Mouse (Mus musculus): ENCODE measurements around the gene Tubb2b. TPM values are rescaled to one million over a fixed set of nuclear protein-coding genes. Genes with fewer than 3 reads are reported as not detected.

The Tubb2b gene
- polyA plus RNA-seq, 1 experiment from 2014 or later: 36.6 TPM

DNA sequence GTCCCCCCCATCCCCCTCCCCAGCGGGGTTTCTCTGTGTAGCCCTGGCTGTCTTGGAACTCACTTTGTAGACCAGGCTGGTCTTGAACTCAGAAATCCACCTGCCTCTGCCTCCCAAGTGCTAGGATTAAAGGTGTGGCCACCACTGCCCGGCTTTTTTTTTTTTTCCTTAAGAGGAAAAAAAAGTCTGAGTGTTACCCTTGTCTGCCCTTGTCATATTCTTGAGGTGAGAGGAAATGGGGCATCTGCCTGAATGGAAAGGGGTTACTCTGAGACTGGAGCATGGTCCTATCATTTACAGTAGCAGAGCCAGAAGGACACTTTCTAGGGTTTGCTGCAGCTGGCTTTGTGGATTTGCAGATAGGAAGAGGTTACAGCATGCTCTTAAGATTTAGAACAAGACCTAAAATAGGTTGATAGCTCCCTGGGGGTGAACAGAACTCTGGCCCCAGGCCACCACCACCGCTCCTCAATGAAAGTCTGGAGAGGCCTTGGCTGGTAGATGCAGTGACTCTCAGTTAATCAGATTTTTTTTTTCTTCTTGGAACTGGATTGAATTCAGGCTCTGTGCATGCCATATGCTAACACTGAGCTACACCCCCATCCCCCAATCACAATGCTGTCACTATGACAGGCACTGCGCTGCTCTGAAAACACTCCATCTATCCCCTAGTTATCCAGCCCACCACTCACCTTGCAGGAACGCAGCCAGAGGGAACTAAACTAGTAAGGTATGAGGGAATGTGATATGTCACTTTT, 23.2 kb upstream of the Tubb2b start:
- ATAC-seq (replicated peaks; ENCODE audit: low FRiP score): no peak
- Histone ChIP-seq H3K27ac (no peak overlapping the region), H3K4me2 (no peak overlapping the region), H3K27me3 (no peaks in the 10 kb centered on the region), H3K9ac (no peak overlapping the region), H3K9me3 (replicated peaks) (no peaks in the 10 kb centered on the region), H3K36me3 (no peaks in the 10 kb centered on the region), H3K4me1 (peaks cover 38% of the 10 kb centered on the region), H3K4me3 (replicated peaks) (no peak overlapping the region)
- 76% methylated on average over 5 of the region's 5 CpGs for WGBS

GRCm38 (mm10) chr13:34152695-34153094, 22.4 kb upstream of the Tubb2b start:
- H3K27ac ChIP-seq: no peak overlapping the region
- H3K9ac ChIP-seq: no peak overlapping the region
- H3K9me3 ChIP-seq (replicated peaks): no peaks in the 10 kb centered on the region
- peaks cover 45% of the 10 kb centered on the region for H3K4me1 ChIP-seq
- H3K36me3 ChIP-seq: no peaks in the 10 kb centered on the region
- no peak overlapping the region for H3K4me3 ChIP-seq (replicated peaks)
- ATAC-seq (replicated peaks; ENCODE audit: low FRiP score): no peak
- H3K27me3 ChIP-seq: no peaks in the 10 kb centered on the region
- WGBS: 74% methylated on average over 7 of the region's 7 CpGs
- H3K4me2 ChIP-seq: no peak overlapping the region

- H3K4me2 ChIP-seq: no peak overlapping the region
- peaks cover 45% of the 10 kb centered on the region for H3K4me1 ChIP-seq
- H3K9ac ChIP-seq: no peak overlapping the region
- no peaks in the 10 kb centered on the region for H3K36me3 ChIP-seq
- no peak overlapping the region for H3K27ac ChIP-seq
- WGBS: 86% methylated on average over 1 of the region's 1 CpGs
- no peak for ATAC-seq (replicated peaks; ENCODE audit: low FRiP score)
- H3K27me3 ChIP-seq: no peaks in the 10 kb centered on the region
- H3K9me3 ChIP-seq (replicated peaks): no peaks in the 10 kb centered on the region
- H3K4me3 ChIP-seq (replicated peaks): no peak overlapping the region
Observed at GRCm38 (mm10) chr13:34151425-34151824, 21.2 kb upstream of the Tubb2b start.

DNA sequence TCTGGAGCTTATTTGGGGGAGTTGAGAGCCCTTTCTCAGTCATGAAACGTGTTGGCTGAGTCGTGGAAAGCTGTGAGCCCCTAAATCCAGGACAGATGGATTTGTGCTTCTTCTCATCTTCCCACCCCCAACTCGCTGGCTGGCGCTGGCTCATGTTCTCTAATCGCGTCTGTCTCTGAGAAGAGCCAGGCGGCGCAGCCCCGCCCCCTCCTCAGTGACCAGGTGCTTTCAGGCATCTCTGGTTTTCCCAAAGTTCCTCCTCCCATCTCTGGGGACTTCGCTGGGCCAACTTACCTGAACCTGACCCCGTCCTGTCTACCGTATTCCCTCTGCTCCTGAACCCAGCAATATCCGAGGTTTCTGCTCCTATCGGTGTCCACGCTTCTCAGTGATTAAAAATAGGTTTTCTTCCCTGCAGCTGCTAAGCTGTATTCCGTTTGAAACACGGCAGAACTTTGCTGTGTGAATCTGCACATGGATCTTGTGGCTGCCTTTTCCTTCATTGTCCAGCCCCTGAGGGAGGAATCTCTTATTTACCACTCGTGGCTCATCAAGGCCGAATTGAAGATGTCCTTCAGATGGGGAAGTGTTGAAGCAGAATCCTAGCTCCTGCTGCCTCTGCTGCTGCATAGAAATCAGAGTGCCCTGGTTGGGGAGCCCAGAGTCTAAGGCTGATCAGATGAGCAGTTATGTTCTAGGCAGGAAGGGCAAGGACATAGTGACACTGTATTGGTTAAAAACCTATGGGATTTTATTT, 20.2 kb upstream of the Tubb2b start:
- Histone ChIP-seq H3K4me1 (peaks cover 45% of the 10 kb centered on the region), H3K4me3 (replicated peaks) (peak overlapping the region; percentile 19), H3K27me3 (no peaks in the 10 kb centered on the region), H3K27ac (0 out of 2 replicates have a peak overlapping the region, but pooled peaks have one; percentile 1), H3K9ac (0 out of 2 replicates have a peak overlapping the region, but pooled peaks have one; percentile 5), H3K4me2 (peak overlapping the region; percentile 43), H3K9me3 (replicated peaks) (no peaks in the 10 kb centered on the region), H3K36me3 (no peaks in the 10 kb centered on the region)
- WGBS: 15% methylated on average over 19 of the region's 19 CpGs
- no peak for ATAC-seq (replicated peaks; ENCODE audit: low FRiP score)

DNA sequence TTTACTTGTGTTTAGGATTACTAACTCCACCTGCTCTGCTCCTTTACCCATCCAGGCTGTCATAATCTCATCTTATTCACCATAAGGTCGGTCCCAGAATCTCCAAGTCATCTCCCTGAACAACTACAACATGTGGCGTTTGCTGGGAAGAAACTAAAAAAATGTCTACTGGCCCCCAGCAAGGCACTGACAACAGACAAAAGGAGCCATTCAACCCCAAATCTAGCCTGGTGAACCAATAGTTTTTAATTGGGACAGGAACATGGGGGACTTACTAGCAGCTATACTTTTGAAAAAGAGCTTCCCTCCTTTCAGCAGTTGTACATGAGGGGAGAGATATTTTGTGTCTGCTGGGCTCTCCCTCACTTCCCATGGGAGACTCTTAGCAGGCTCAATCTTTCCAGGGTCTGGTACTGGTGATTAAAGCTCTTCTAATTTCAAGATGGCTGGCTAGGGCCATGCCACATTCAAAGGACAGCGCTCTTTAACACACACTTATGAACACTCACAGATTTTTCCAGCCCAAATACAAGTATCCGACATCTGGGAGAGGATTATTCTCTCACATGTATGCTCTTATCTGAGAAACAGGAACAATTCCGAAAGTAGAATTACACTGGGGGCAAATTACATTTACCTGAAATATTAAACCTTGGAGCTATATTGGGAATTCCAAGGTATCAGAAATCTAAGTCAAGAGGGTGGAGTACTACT, 19.4 kb upstream of the Tubb2b start:
- Histone ChIP-seq H3K27ac (peak overlapping the region; percentile 79; the same call in 1 of the 2 replicates), H3K27me3 (no peaks in the 10 kb centered on the region), H3K4me1 (peaks cover 44% of the 10 kb centered on the region), H3K36me3 (no peaks in the 10 kb centered on the region), H3K4me2 (peak overlapping the region; percentile 80), H3K9me3 (replicated peaks) (no peaks in the 10 kb centered on the region), H3K9ac (0 out of 2 replicates have a peak overlapping the region, but pooled peaks have one; percentile 50), H3K4me3 (replicated peaks) (peak overlapping the region; percentile 51)
- ATAC-seq (replicated peaks; ENCODE audit: low FRiP score): no peak
- 59% methylated on average over 5 of the region's 5 CpGs for WGBS

- WGBS: 5% methylated on average over 23 of the region's 23 CpGs
- Histone ChIP-seq H3K9me3 (replicated peaks) (no peaks in the 10 kb centered on the region), H3K4me3 (replicated peaks) (peak overlapping the region; percentile 51), H3K4me2 (peak overlapping the region; percentile 80), H3K27ac (peak overlapping the region; percentile 79), H3K4me1 (peaks cover 40% of the 10 kb centered on the region), H3K36me3 (no peaks in the 10 kb centered on the region), H3K27me3 (no peaks in the 10 kb centered on the region), H3K9ac (peak overlapping the region; percentile 50; the same call in 1 of the 2 replicates)
- ATAC-seq (replicated peaks; ENCODE audit: low FRiP score): peak; percentile 78
Observed at GRCm38 (mm10) chr13:34148767-34149392, 18.6 kb upstream of the Tubb2b start.

- H3K4me2 ChIP-seq: peak overlapping the region; percentile 80; the same call in 1 of the 2 replicates
Observed at GRCm38 (mm10) chr13:34148181-34148580, 17.9 kb upstream of the Tubb2b start.

GRCm38 (mm10) chr13:34146916-34147315, 16.6 kb upstream of the Tubb2b start:
- no peak for ATAC-seq (replicated peaks; ENCODE audit: low FRiP score)
- Histone ChIP-seq H3K27ac (no peak overlapping the region), H3K4me1 (peaks cover 30% of the 10 kb centered on the region), H3K9ac (no peak overlapping the region), H3K9me3 (replicated peaks) (no peaks in the 10 kb centered on the region), H3K4me3 (replicated peaks) (no peak overlapping the region), H3K27me3 (no peaks in the 10 kb centered on the region), H3K36me3 (no peaks in the 10 kb centered on the region), H3K4me2 (no peak overlapping the region)
- 63% methylated on average over 3 of the region's 3 CpGs for WGBS

More at GRCm38 (mm10) chr13:34148181-34148580, 17.9 kb upstream of the Tubb2b start:
- 74% methylated on average over 3 of the region's 3 CpGs for WGBS
- no peaks in the 10 kb centered on the region for H3K27me3 ChIP-seq
- no peak overlapping the region for H3K9ac ChIP-seq
- H3K9me3 ChIP-seq (replicated peaks): no peaks in the 10 kb centered on the region
- no peak for ATAC-seq (replicated peaks; ENCODE audit: low FRiP score)
- peaks cover 34% of the 10 kb centered on the region for H3K4me1 ChIP-seq
- H3K4me3 ChIP-seq (replicated peaks): no peak overlapping the region
- H3K36me3 ChIP-seq: no peaks in the 10 kb centered on the region
- no peak overlapping the region for H3K27ac ChIP-seq

GRCm38 (mm10) chr13:34143389-34143788, 13.1 kb upstream of the Tubb2b start:
- WGBS: 35% methylated on average over 5 of the region's 5 CpGs
- no peak overlapping the region for H3K4me3 ChIP-seq (replicated peaks)
- no peak overlapping the region for H3K9ac ChIP-seq
- no peaks in the 10 kb centered on the region for H3K27me3 ChIP-seq
- H3K4me2 ChIP-seq: no peak overlapping the region
- no peak for ATAC-seq (replicated peaks; ENCODE audit: low FRiP score)
- H3K27ac ChIP-seq: no peak overlapping the region
- H3K4me1 ChIP-seq: peaks cover 7% of the 10 kb centered on the region
- no peaks in the 10 kb centered on the region for H3K36me3 ChIP-seq
- no peaks in the 10 kb centered on the region for H3K9me3 ChIP-seq (replicated peaks)

DNA sequence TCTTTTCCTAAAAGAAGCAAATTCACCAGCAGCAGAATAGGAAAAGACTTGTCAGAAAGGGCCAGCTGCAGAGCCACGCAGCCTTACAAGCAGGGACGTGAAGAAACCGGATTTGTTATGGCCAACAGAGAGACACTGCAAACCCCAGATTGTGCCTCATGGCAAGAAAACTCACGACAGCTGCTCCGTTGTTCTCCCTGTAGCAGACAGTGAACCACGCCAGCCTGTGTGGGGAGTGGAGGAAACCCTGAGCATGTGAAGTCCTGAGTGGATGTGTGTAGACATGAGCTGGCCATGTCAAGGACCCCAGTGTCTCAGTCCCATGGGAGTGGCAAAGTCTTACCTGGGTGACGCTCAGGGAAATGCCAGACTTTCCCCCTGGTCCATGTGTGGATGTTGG, 6.3 kb upstream of the Tubb2b start:
- no peak overlapping the region for H3K4me3 ChIP-seq (replicated peaks)
- H3K36me3 ChIP-seq: no peaks in the 10 kb centered on the region
- H3K4me2 ChIP-seq: no peak overlapping the region
- H3K9ac ChIP-seq: no peak overlapping the region
- no peaks in the 10 kb centered on the region for H3K9me3 ChIP-seq (replicated peaks)
- peaks cover 23% of the 10 kb centered on the region for H3K4me1 ChIP-seq
- WGBS: 71% methylated on average over 7 of the region's 7 CpGs
- H3K27me3 ChIP-seq: peaks cover 28% of the 10 kb centered on the region
- H3K27ac ChIP-seq: no peak overlapping the region
- ATAC-seq (replicated peaks; ENCODE audit: low FRiP score): no peak

DNA sequence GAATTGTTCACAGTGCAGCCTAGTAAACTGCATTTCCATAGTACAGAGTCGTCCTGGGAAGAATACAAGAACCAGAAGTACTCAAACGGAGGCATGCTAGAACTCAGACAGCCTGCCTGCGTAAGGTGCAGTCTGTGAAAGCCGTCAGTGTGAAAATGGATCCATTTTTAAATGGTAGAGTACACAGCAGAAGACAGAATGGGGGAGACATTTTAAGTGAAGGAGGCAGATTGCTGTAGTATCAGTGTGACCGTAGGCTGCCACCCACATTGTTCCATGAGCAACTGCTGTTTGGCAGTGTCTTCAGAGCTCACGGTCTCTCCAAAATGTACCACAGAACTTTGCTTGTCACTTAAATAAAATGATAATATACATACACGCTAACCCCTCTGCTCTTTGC, 4.0 kb upstream of the Tubb2b start:
- H3K4me2 ChIP-seq: no peak overlapping the region
- no peak overlapping the region for H3K4me3 ChIP-seq (replicated peaks)
- no peak overlapping the region for H3K9ac ChIP-seq
- no peak for ATAC-seq (replicated peaks; ENCODE audit: low FRiP score)
- H3K27me3 ChIP-seq: peaks cover 32% of the 10 kb centered on the region
- no peak overlapping the region for H3K27ac ChIP-seq
- peaks cover 38% of the 10 kb centered on the region for H3K4me1 ChIP-seq
- H3K36me3 ChIP-seq: no peaks in the 10 kb centered on the region
- WGBS: 74% methylated on average over 7 of the region's 7 CpGs
- no peaks in the 10 kb centered on the region for H3K9me3 ChIP-seq (replicated peaks)
